Mouse (Mus musculus): ENCODE data around the gene Folr1. TPM values are rescaled to one million over a fixed set of nuclear protein-coding genes. Genes with fewer than 3 reads are reported as not detected.
A peak's percentile ranks its signal among the peaks of the same experiment; 100 is the strongest.

Gene Folr1
- total RNA-seq, 1 experiment from 2014 or later, result 6.8 TPM

DNA sequence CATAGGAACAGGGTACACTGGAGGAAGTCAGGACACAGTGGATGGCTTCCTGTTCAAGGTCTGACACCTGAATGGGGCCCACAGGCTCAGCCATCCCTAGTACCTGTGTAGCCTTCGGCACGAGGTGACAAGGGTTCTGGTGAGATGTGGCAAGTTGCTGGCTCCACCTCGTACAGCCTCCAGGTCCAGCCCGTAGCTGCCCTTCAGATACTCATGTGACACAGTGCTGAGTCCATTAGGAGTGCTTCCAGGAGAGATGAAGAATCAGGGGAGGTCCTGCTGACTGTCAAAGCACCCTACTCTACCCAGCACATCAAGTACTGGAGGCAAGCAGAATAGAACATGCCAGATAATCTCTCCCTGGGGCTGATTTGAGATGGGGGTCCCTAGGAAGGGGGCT lies 38.2 kb downstream of the Folr1 start:
- DNase-seq, result no peak

DNA sequence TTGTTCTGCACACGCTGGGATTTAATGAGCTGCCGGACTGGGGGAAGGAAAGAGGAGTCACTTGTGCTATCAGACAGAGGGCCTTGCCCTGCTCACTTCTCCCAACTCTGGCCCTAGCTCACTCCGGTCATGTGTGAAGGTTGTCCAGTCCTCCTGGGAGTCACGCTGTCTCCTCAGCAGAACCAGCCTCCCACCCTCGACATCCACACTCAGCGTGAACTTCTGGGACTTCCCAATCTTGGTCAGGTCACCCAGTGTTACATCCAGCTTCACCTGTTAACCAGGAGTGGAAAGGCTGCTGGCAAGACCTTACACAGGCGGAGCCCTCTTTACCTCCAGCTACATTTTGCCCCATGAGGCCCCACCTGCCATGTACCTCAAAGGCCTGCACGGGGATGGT lies 39.2 kb downstream of the Folr1 start:
- DNase-seq, result no peak

DNA sequence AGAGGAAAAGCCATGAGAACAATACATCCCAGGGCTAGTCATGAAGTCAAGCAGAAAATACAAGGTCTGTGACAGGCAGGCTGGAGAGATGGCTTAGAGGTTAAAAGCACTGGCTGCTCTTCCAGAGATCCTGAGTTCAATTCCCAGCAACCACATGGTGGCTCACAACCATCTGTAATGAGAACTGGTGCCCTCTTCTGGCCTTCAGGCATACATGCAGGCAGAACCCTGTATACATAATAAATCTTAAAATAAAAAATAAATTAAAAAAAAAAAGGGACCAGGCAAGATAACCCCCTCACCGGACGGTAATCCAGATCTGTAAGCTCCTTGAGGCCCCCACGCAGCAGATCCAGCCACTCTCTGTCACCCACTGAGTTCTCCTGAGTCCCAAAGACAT lies 40.2 kb downstream of the Folr1 start:
- DNase-seq, result no peak

DNA sequence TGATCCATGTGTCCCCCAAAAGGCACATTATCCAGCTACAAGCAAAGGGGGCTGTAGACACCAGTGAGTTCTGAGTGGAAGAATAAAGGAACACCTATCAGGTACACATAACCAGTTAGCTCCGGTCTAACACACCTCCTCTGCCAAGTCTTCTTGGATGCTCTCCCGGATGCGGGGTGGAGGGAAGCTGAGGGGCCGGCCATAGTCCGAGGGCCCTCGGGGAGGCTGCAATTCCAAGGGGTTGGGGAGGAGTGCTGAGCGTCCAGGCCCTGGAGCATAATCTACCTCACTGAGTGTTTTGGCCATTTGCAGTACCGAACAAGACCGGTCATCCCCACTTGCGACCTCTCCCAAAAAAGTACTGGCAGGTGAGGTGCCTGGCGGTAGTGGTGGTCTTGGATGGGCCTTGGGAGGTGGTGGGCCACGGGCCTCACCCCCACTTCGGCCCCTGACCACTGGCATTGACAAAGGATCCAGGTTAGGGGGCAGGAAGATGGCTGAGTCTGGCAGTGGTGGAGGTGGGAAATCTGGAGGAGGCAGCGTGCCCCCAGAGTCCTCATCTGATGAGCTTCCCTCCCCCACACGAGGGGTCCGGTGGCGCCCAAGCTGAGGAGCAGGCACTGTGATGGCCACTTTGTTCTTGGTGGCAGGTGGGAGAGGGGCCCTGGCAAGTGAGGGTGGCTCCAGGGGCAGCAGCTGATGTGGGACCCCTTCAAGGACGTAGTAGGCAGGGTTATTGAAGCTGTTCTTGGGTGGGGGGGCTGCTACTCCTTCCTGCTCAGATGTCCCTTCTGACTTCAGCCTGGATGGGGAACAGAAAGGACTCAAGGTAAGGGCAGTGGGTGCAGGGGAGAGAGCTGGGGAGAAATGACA lies 46.6 kb downstream of the Folr1 start:
- DNase-seq, result no peak

DNA sequence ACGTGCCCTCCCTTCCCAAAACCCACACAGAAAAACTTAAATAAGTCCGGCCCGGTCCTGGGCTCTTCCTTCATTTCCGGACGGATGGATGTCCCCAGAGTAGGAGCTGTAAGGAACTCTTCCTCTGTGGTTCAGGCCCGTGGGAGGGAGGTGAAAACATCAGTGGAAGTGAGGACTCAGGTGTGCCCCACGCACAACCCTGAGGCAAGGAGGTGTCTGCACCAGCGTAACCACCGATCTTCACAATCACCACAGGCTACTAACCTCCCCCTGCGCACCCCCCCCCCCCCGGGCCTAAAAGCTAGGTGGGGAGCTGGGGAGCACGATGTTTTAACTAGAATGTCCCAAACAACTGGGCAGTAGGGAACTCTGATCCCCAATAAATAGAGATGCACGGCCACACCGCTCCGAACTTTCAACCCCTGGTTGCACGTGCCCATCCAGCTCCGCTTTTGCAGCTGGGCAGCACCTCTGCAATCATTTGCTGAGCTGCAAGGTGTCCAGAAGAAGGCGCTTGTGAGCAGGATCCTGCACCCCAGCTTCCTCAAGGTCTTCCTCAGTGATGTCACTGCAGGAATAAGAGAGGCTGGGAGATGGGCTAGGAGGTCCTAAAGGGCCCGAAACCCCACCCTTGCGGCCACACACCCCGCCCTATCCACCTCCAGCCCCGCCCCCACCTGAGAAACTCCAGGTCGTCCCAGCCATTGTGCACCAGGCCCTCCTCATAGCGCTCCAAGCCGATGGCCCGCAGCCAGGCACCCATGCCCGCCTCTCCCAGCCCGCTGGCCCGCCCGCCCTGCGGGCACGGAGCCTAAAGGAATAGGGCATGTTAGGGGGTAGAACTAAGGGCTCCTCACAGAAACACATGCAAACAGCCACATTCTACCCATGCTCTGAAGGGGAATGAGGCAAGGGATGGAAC lies 47.5 kb downstream of the Folr1 start:
- peak; percentile 59 for DNase-seq

DNA sequence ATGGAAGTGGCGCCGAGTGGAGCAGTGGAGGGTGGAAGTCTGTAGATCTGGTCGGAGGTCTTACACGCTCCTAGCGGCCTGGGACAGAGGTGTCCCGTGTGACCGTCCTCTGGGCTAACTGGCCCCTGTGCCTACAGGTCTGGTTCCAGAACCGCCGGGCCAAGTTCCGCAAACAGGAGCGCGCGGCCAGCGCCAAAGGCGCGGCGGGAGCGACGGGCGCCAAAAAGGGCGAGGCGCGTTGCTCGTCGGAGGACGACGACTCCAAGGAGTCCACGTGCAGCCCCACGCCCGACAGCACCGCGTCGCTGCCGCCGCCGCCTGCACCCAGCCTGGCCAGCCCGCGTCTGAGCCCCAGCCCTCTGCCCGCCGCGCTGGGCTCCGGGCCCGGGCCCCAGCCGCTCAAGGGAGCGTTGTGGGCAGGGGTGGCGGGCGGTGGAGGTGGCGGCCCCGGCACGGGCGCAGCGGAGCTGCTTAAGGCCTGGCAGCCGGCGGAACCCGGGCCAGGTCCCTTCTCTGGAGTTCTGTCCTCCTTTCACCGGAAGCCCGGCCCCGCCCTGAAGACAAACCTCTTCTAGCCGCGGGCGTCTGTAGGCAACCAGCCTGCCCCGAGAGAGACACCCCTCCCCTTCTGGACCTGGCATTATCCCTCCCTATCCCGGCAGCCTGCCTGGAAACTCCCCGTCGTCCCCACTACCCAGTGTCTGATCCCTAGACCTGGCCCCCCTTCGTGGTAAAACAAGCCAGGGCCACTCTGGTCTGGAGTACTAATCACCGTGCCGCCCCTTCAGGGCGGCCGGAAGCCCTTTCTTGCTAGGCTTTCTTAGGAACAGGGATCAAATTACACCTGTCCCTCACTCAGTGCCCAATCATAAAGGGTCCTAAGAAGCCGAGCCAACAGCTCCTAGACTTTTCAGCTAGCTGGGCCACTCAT lies 48.8 kb downstream of the Folr1 start:
- DNase-seq, result peak; percentile 59

DNA sequence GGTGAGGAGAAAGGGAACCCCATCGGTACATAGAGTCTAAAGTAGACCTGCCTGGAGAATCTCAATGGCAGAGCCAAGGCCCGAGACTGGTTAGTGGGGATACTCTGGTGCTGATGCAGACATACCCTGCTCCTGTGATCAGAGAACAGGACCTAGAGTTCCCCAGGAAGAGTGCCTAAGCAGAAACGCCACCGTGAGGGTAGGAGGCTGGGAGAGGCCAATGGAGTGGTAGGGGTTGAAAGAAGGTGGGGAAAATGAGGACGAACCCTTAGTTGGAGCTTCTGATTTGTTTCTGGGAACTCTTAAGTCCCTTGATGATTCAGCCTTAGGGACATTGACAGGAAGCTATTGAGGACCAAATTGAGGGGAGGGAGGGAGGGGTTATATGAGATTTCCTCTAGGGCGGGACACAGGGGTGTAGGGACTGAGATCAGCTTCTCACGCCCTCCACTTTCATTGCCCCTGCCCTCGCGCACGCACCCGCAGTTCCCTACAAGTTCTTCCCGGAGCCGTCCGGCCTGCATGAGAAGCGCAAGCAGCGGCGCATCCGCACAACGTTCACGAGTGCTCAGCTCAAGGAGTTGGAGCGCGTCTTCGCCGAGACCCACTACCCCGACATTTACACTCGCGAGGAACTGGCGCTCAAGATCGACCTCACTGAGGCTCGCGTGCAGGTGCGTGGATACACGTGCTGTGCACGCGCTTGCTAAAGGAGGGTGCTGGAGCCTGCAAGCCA lies 50.1 kb downstream of the Folr1 start:
- no peak for DNase-seq

DNA sequence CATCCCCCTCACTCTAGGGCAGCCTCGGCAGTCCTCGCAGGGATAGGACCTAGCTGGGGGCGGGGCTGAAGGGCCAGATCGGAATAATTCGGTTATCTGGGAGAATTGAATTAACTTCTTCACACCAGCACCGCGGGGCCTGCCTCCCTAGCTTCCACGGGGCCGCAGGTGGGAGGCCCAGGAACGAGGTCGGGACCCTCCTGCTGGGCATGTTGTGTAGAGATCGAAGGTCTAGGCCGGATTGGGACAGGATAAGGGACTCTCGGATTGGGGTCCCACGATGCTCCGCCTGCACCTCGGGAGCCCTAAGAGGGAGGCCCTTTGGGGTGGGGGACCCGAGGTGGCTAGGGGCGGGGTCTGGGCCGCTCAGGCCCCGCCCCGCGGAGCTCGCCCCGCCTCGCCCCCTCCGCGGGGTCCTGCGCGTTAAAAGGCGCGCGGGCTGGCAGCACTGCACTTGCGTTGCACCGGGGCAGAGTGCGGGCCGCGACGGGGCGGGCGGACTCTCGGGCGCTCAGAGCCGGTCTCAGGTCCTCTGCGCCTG lies 52.7 kb downstream of the Folr1 start, which contains the start of gene Phox2a:
Phox2a (plus strand) TSS at position 453 of the 541 bp plus-strand sequence.
- DNase-seq, result peak; percentile 47

Small RNA genes within 50 kb of the gene (microRNA-seq; reads per million reads assigned to microRNA genes)
- gene Gm22655, result 0 reads per million in 2 experiments

Other genes starting within 250 kb of the Folr1 start
- 68.3 and 75.5 TPM in 2 replicates for gene Clpb, start 207.2 kb downstream of the Folr1 start, total RNA-seq (2021)
- gene Phox2a, start 52.5 kb downstream of the Folr1 start, total RNA-seq (2021), result 17.1 and 33.0 TPM in 2 replicates
- gene Inppl1, start 32.6 kb downstream of the Folr1 start, total RNA-seq (2021), result 101 and 110 TPM in 2 replicates
- gene Folr2, start 13.6 kb downstream of the Folr1 start, total RNA-seq (2021), result 1.5 TPM in 1 of 2 replicates, not detected in the other
- gene Anapc15, start 7.1 kb downstream of the Folr1 start, total RNA-seq (2021), result 26.7 and 41.7 TPM in 2 replicates
- gene Lamtor1, start 35.1 kb upstream of the Folr1 start, total RNA-seq (2021), result 99.9 and 103 TPM in 2 replicates
- gene Tomt, start 35.6 kb upstream of the Folr1 start, total RNA-seq (2021), result not detected in 2 replicates
- gene Lrrc51, start 63.1 kb upstream of the Folr1 start, total RNA-seq (2021), result 13.3 and 17.2 TPM in 2 replicates
- 168 and 210 TPM in 2 replicates for gene Numa1, start 63.3 kb upstream of the Folr1 start, total RNA-seq (2021)
- 7.4 and 8.9 TPM in 2 replicates for gene Il18bp, start 147.9 kb upstream of the Folr1 start, total RNA-seq (2021)
- 28.5 and 34.7 TPM in 2 replicates for gene Rnf121, start 194.7 kb upstream of the Folr1 start, total RNA-seq (2021)
- 18.0 and 19.9 TPM in 2 replicates for gene Xndc1, start 194.7 kb upstream of the Folr1 start, total RNA-seq (2021)
- gene Xntrpc, start 194.9 kb upstream of the Folr1 start, total RNA-seq (2021), result 0.33 and 1.9 TPM in 2 replicates
- 0.67 TPM in 1 of 2 replicates, not detected in the other for gene Trpc2, start 212.3 kb upstream of the Folr1 start, total RNA-seq (2021)
- gene Art1, start 231.0 kb upstream of the Folr1 start, total RNA-seq (2021), result not detected in 2 replicates
- not detected in 2 replicates for gene Art5, start 238.7 kb upstream of the Folr1 start, total RNA-seq (2021)
- not detected in 2 replicates for gene Chrna10, start 246.0 kb upstream of the Folr1 start, total RNA-seq (2021)

Measured in adrenal gland, postnatal 25 days (tissue).